Mouse (Mus musculus): ENCODE measurements around the gene Cep126. TPM values are rescaled to one million over a fixed set of nuclear protein-coding genes. Genes with fewer than 3 reads are reported as not detected.

Gene Cep126
- polyA plus RNA-seq (2012): 0.10 and 0.18 TPM in 2 replicates

DNA sequence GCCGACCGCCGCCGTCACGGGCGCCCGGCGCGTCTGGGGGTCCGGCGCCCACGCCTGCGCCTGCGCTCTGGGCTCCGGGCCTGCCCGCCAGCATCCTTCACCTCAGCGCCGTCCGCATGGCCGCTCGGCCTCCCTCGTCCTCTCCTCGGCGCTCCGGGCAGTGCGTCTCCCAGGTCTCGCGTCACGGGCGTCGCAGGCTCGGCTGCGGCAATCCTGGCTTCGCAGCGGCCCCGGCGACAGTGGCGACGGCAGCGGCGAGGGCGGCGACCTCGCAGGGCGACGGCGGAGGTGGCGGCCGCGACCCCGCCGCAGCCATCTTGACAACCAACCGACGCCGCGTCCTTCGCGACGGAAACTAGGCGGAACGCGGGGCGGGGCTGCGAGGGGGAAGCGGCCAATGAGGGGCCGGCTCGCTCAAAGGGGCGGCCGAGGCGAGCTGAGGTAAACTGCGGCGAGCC lies at the start of gene Cep126:
TSS of gene Cep126 (minus strand) at position 178 of the 458 bp plus-strand sequence.
- TF ChIP-seq GATA1 (IDR thresholded peaks at IDR 0.05; ENCODE audit: low read length): no peak

DNA sequence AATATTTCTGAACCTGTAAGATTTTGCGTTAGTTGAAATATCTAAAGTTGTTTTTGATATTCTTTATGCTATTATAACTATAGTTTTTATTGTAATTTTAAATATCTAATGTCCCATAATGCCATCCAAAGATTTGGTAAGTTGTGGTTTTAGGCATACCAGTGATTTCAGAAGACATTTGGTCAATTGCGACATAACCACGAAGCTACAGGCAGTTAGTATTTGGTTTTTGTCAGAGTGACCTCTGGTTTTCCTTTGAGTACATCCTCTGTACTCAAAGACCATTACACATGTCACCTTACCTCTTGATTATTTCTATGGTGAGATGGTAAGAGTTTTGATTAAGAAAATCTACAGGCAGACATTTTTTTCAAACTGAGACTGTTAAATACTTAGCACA lies 45.5 kb upstream of the Cep126 start:
- no peak for TF ChIP-seq GATA1 (IDR thresholded peaks at IDR 0.05; ENCODE audit: low read length)

DNA sequence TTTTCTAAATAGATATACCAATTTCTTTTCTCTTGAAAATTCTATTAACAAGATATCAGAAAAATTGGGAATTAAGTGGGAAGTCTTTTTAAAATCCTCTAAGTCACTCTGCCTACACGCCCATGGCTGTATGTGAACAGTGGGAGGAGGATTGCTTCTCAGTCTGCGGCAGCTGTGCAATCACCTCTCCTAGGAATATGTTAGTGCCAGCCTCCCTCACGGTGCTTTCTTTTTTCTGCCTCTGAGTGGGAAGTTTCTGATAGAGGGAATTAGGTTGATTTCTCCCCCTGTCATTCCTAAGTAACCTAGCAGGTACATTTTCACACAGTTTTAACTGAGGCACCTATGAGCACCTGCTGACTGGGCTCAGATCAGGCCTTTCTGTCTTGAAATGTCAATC lies 43.0 kb upstream of the Cep126 start:
- TF ChIP-seq GATA1 (IDR thresholded peaks at IDR 0.05; ENCODE audit: low read length): no peak

DNA sequence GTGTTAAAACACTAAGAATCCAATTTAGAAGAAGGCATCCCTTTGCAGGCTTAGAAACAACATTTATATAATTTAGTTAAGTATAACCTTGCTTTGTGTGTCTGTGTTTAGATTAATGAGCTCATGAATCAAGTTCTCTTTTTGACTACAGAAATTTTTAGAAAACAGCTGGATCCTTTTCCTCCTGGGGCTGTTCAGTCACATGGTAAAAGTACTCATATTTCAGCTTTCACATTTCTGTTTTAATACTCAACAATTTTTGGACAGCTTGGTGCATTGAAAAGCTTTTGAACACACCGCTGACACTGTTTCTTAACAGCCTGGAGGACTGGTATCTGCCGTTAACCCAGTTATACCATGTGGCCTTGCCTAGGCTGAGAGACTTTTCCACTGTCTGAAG lies 22.9 kb upstream of the Cep126 start:
- TF ChIP-seq GATA1 (IDR thresholded peaks at IDR 0.05; ENCODE audit: low read length): no peak

DNA sequence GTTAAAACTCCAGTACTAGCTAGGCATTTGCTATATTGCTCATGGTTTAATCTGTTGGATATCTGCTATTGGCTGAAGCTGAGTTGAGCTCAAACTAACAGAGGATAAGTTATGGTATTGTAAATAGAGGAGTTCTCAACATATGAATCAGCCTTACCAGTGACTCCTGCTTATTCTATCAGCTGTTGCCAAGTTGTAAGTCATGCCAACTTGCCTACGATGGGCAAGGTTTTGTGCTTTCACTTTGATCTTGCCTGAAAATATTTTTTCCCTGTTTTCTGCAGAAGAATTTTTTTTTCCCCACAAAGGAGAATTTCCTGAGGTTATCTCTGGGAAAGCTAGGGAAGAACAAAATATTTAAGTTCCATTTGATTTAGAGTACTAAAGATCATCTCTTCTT lies 5.4 kb upstream of the Cep126 start:
- TF ChIP-seq GATA1 (IDR thresholded peaks at IDR 0.05; ENCODE audit: low read length): no peak

DNA sequence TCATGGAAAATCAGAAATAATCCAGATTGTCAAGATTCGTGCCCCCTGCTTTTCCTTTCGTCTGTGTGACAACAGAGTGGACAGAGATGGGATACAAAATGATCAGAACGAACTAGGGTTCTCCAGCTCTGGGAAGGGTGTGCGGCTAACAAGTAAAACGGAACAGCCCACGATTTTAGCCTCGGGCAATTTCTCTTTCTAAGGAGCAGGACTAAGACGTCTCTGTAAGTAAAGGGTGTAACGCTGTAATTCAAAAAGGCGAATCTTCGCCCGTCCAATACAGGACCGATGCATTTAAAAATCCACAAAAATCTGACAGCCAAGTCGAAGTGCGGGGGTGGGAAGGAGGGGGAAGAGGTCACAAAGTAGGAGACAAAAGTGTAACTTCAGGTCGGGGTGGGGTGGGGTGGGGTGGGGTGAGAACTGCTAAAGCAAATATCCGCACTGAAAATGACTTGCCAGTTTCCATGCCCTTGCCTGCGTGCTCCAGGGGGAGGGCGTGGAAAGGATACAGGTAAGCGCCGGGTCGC lies 443 bp downstream of the Cep126 start:
- TF ChIP-seq GATA1 (IDR thresholded peaks at IDR 0.05; ENCODE audit: low read length): no peak

DNA sequence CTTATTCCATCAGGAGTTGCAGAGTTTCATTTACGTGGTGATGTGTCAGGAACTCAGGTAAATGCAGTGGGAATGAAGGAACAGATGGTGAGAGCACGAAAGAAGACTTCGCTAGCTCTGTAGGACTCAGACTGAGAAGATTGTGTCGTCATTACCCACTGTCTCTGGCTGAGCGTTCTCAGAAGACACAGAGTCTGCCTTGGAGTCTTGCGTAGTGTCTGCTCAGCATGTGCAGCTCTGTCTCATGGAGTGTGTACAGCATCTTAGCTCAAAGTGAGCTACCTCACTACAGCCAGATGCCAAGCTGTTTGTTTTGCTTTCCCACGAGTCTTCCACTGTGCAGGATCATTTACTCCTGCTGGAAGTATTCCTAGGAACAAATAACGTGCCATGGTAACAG lies 10.6 kb downstream of the Cep126 start:
- no peak for TF ChIP-seq GATA1 (IDR thresholded peaks at IDR 0.05; ENCODE audit: low read length)

DNA sequence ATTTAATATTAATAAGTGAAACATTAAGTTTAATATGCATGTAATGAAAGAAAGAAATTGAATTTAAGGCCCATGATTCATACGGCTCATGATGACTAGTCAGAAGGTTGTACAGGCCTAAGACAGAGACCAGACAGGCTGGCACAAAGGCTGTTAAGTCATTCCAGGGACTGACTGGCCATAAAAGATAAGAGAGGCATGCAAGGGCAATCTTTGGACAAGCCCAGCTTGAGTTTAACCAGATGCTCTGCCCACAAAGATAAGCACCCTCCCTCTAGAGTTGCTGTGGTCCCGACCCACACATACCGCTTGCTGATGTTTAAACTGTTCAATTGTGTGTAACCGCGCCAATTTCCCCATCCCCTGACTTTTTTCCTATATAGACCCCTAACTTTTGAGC lies 19.6 kb downstream of the Cep126 start:
- TF ChIP-seq GATA1 (IDR thresholded peaks at IDR 0.05; ENCODE audit: low read length): no peak

DNA sequence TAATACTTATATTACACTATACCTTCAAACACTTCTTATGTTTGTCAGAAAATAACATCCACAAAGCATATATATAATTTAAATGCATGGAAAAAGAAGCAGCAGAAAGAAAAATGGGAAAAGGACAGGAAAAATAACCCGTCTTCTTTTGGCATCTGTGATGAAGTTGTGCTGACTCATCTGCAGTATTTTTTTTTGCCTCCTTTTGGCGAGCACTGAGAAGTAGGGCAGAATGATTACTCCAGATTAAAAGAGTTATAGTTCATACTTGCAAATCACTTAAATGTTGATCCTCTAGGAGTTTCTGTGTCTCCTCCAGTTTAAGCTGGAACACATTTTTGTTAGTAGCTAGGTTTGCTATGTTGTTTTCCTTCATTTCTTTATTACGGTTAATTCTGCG lies 31.0 kb downstream of the Cep126 start:
- TF ChIP-seq GATA1 (IDR thresholded peaks at IDR 0.05; ENCODE audit: low read length): no peak

DNA sequence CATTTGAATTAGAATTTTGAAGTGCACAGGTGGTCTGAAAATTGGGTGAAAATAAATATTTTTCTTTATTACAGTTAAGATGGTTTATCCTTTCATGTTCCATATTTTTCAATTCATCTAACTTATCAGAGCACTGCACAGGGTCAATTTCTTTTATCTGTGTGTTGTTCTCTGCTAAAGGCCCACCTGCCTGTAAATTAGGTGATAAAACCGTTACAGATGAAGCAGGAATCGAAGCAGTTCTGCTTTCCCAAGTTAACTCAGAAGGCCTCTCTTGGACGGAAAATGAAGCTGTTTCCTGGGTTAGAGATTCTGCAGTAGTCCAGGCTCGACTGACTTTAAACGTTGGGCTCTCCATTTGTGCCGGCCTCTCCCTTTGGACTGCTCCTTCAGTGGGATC lies 33.1 kb downstream of the Cep126 start:
- no peak for TF ChIP-seq GATA1 (IDR thresholded peaks at IDR 0.05; ENCODE audit: low read length)

DNA sequence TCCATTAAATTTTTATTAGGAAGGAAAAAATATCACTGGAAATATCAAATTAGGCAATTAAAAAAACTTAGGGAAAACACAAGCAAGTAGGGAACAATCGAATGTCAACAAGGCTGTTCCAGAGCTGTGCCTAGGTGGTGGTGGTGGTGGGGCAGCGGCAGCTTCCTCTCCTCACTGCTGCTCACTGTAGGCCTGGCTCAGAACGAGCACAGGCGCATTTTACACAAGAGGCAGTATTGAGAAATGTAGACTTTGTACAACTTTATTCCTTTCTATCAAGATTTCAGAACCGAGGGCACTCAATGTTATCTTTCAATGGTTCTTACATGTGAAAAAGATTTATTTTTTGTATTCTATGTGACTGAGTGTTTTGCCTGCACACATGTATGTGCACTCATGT lies 55.2 kb downstream of the Cep126 start:
- no peak for TF ChIP-seq GATA1 (IDR thresholded peaks at IDR 0.05; ENCODE audit: low read length)

DNA sequence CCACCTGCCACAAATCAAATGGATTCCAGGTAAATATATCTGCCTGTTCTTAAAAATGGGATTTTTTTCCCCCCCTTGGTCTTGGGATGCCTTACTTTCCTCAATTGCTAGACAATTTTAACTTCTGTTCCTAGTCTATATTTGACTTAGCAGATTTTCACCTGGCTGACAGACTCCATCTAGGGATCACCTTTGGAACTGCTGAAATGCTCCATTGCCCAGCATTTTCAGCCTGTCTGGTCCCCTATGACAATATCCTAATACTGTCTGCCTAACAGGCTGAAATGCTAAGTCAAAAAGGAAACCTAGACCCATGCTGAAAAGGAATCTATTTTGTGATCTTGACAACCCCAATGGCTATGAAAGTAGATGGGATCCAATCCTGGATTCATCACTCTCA lies 59.7 kb downstream of the Cep126 start:
- TF ChIP-seq GATA1 (IDR thresholded peaks at IDR 0.05; ENCODE audit: low read length): no peak

DNA sequence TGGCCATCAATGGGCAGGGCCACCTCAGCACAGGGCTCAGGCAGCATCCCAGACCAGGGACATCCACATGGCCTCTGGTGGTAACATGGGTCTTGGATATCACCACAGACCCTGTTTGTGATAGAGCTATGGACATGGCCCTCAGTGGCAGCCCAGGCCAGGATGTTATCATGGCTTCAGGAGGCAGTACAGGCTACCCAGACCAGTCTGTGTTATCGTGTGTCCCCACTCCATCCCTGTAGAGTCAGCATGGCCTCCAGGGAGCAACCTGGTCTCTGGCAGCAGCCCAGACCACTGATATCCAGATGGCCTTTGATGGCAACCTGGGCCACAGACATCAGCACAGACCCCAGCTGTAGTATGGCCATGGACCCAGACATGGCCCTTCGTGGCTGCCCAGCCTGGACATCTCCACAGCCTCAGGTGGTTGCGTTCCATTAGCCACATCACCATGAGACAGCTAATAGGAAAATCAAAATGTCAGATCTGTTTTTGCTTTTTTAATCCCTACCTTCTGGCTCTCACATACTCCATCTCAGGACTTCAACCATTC lies 60.8 kb downstream of the Cep126 start:
- TF ChIP-seq GATA1 (IDR thresholded peaks at IDR 0.05; ENCODE audit: low read length): no peak

DNA sequence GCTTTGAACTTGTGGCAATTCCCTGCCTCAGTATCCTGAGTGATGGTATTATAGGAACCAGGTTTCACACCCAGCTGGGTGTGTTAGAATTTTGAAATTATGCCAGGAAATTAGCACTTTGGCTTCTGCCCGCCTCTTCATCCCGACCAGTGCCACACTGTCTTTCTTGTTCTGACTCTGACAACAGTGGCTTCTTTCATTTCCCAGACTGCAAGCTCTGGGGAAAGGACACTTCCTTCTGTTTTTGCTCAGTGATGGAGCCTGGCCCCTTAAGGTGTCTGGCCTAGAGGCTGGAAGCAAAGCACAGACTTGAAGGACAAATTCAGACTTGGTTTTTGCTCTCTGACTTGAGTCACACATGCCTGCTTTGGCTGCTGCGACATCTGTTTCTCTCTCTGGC lies 74.5 kb downstream of the Cep126 start:
- TF ChIP-seq GATA1 (IDR thresholded peaks at IDR 0.05; ENCODE audit: low read length): no peak

DNA sequence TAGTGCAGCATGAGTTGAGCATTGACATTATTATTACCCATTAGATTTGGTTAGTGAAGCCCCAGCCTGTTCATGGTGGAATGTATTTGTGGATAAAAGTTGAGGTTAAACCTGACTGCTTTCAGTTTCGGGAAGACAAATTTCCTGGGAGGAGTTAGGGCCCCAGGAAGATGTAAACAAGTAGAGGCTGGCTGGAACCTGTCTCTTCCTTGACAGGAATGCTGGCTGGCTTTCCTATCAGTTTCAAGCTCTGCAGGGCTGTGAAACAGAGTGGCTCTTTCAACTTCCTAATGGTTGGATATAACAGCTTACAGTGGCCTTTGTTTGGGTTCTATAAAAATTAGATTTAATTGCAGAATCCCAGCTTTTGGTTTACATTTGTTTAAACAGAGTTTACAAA lies 79.3 kb downstream of the Cep126 start:
- TF ChIP-seq GATA1 (IDR thresholded peaks at IDR 0.05; ENCODE audit: low read length): no peak

DNA sequence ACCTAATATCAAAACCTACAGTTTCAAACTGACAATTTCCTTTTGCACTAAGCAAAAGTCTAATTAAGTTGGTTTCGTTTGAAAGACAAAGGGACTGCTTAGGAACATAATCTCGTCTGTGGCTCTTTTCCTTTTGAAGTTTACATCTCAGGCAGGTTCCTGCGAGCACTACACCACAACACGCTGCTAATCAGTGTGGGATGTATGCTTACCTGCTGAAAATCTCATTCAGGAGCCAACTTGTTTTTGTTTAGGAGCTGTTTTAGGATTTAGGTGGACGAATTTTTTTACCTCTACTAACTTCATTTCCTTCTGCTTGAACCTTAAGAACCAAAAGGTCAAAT lies 91.1 kb downstream of the Cep126 start:
- TF ChIP-seq GATA1 (IDR thresholded peaks at IDR 0.05; ENCODE audit: low read length): no peak

DNA sequence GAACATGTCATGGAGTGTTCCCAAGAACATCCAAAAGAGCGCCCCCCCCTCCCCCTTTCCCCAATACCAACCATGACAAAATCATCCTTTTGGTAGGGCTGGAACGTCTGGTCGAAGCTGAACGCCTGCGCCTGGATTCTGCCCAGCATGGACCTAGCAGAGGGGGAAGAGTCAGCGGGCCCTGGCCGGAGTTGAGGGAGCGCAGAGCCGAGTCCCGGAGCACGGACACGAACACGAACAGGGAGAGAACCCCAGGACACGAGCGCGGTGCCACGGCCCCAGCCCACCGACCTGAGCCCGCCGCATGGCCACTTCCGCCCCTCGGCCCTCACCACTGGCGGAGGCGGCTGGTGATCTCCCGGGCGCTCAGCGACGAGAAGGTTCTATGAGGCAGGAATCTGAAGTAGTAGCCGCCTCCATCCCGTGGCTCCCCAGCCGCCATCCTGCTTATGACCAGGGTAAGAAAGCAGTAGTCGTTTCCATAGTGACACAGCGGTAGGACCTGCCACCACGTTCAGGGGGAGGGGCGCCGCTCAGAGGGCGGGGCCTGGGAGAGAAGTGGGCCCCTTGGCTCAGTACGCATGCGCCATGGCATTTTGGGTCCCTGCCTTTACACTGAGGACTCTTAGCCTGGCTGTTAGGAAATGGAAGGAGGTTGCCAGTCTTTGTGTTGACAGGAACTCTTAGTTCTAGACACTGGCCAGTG lies 91.6 kb downstream of the Cep126 start, which contains the start of gene Cfap300:
TSS of gene Cfap300 (minus strand) at position 486 of the 706 bp plus-strand sequence.
- no peak for TF ChIP-seq GATA1 (IDR thresholded peaks at IDR 0.05; ENCODE audit: low read length)
